Mouse (Mus musculus) adipocyte (in vitro differentiated cells): ENCODE data around the gene Syt10.
"Not testable (repeated sequence)": the region's sequence is repeated elsewhere in the genome, so short reads cannot be mapped to it uniquely, and the experiment has no call there.

Source experiments
- DNase-seq: peaks from one replicate; pipeline ENCODE4 v3.0.0-alpha.2; 2016; ENCODE audit warnings: low spot score

The Syt10 gene

GRCm38 (mm10) chr15:89841364-89842017 lies at the start of gene Syt10:
Gene Syt10 (minus strand): TSS chr15:89841860.
- no peak for DNase-seq

- DNase-seq, result no peak
Measured at GRCm38 (mm10) chr15:89883799-89884198, 42.1 kb upstream of the Syt10 start.

DNA sequence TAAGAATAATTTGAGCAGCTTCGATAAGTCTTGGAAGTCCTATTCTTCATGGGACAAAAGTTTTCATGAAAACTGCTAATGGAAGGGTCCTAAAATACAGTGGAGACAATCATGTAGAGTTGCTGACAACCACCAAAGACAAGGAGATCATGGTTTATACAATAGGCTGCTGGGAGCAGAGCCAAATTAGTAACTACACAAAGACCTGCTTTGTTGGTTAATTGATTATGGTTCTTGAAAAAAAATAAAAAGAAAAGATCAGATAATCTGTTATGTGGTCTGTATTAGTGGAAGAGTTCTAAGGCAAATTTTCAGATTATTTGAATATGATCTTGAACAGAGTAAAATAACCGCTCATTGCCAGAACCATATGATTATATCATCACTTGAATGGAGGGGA lies 37.3 kb upstream of the Syt10 start:
- no peak for DNase-seq

GRCm38 (mm10) chr15:89816098-89816497 lies 25.6 kb downstream of the Syt10 start:
- DNase-seq, result no peak

GRCm38 (mm10) chr15:89804478-89804877 lies 37.2 kb downstream of the Syt10 start:
- DNase-seq, result no peak

DNA sequence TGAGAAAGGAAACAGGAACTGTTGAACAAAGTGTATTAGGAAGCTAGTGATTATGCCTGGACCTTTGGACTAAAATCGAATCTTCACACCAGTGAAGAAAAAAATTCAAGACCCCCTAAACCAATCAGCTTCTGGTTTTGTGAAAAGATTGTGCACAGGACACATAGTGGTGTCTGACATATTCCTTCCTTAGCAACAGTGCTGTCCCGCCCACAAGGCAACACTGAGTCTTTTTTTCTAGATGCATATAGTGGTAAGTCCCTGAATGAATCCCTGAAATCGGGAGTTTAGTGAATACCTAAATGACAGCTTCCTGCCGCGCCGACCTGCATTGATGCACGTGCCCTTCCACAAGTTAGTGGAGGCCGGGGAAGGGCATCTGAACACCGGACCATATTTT lies 61.7 kb downstream of the Syt10 start:
- DNase-seq, result no peak

GRCm38 (mm10) chr15:89766016-89766415 lies 75.6 kb downstream of the Syt10 start:
- DNase-seq, result not testable (repeated sequence)

GRCm38 (mm10) chr15:89733611-89734010 lies 108.0 kb downstream of the Syt10 start:
- no peak for DNase-seq
